In the genomic region with DNA sequence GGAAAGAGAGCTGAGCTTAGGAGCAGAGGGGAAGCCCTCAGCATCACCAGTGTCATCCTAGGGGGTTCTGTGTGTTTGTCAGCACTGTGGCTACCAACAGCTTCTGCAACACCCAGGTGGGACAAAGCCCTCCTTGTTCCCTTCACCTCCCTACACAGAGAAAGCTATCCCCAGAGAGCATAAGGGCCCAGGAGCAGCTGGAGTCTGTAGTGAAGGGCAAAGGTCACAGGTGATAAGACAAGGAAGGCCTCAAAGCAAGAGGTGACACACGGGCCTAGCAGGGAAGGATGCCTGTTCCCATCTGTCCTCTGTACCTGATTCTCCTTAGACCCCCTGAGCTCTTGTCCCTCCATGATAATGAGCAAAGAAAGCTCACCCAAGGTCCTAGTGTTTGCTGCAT, we compare ENCODE assay signal across 24 mouse cellular contexts. TPM values are rescaled to one million over a fixed set of nuclear protein-coding genes. Genes with fewer than 3 reads are reported as not detected.
"Had no signal": no experiment of that assay in that cellular context is flagged by ENCODE, and none has a peak within 500 bp of the region (broad histone marks: within the 10 kb centered on the region; RNA-seq: fewer than 3 reads in every experiment).

No protein-coding gene starts in this region.

- H3K27ac ChIP-seq: midbrain, embryonic 12.5 days had no signal

- ATAC-seq: midbrain, embryonic 16.5 days had no signal

- DNase-seq: lung, adult 18-20 months; lung, embryonic 14.5 days; lung, postnatal 10 days; lung, postnatal 4 days; midbrain, embryonic 14.5 days; retina, postnatal 1 day; right cerebral cortex, adult 18-20 months; right cerebral cortex, postnatal 25 days; right cerebral cortex, postnatal 4 days; spleen, adult 18-20 months; thymus, adult 18-20 months; thymus, postnatal 14 days; thymus, postnatal 36 days had no signal

- H3K9me3 ChIP-seq: midbrain, embryonic 10.5 days; midbrain, embryonic 12.5 days had no signal

- H3K4me3 ChIP-seq: midbrain, embryonic 10.5 days; midbrain, embryonic 12.5 days; myocyte had no signal

- H3K4me2 ChIP-seq: lung, embryonic 14.5 days; midbrain, embryonic 12.5 days had no signal

- H3K36me3 ChIP-seq: midbrain, embryonic 10.5 days; midbrain, embryonic 12.5 days had no signal

- H3K9ac ChIP-seq: lung, embryonic 14.5 days; midbrain, embryonic 12.5 days had no signal

RNA-seq across cellular contexts. Expression of gene Ccdc188, which starts 16.1 kb away (rescaled TPM):
- polyA plus RNA-seq: liver, embryonic 16.5 days; lung, embryonic 14.5 days; lung, embryonic 16.5 days; midbrain, embryonic 10.5 days; midbrain, embryonic 12.5 days; midbrain, embryonic 14.5 days; midbrain, embryonic 16.5 days; myocyte; neural tube, embryonic 11.5 days; neural tube, embryonic 14.5 days; small intestine, adult 2 months; stomach, embryonic 14.5 days; stomach, embryonic 16.5 days had no signal

RNA-seq across cellular contexts. Expression of gene Gm49776, which starts 56.5 kb away (rescaled TPM):
- polyA plus RNA-seq: liver, embryonic 16.5 days; midbrain, embryonic 16.5 days; neural tube, embryonic 14.5 days; small intestine, adult 2 months; stomach, embryonic 14.5 days; stomach, embryonic 16.5 days had no signal
